Mouse (Mus musculus) kidney, adult 2 months (tissue): ENCODE data around the gene Hacd1.

Experiments
- CTCF ChIP-seq: fragments of 200-500 bp; conservative IDR thresholded peaks from 2 replicates; pipeline ENCODE4 v1.5.1; 2011; ENCODE audit warnings: low read depth, mild to moderate bottlenecking, control low read depth, low read length, moderate library complexity, mixed read lengths; ENCODE audit not compliant: insufficient read depth, insufficient read length
- POLR2A ChIP-seq: fragments of 200-500 bp; IDR thresholded peaks from one replicate; pipeline ENCODE4 v1.6.1; 2011; ENCODE audit warnings: low read depth, low read length, control low read depth

- TF ChIP-seq CTCF, result no peak
- TF ChIP-seq POLR2A, result no peak
These were observed 14.7 kb downstream of the Hacd1 start for GRCm38 (mm10) chr2:14041249-14041648.
